Mouse (Mus musculus) kidney, embryonic 15.5 days (tissue): ENCODE measurements around the gene Slc25a45. TPM values are rescaled to one million over a fixed set of nuclear protein-coding genes. Genes with fewer than 3 reads are reported as not detected.
A peak's percentile ranks its signal among the peaks of the same experiment; 100 is the strongest.

ENCODE experiments used
- ATAC-seq: fragments of 200-750 bp; cut with Nextera tagmentation; replicated peaks from 2 replicates; pipeline ENCODE4 v1.8.0; 2017; ENCODE audit warnings: moderate TSS enrichment; ENCODE audit not compliant: low FRiP score
- H3K27ac ChIP-seq: fragments of 300-500 bp; sonication (generic); 2 replicates; pipeline ENCODE4 v1.5.1; 2015; ENCODE audit warnings: mild to moderate bottlenecking, inconsistent platforms
- H3K27me3 ChIP-seq: fragments of 300-500 bp; sonication (generic); 2 replicates; pipeline ENCODE4 v1.6.1; 2015; ENCODE audit warnings: inconsistent platforms
- H3K36me3 ChIP-seq: fragments of 300-500 bp; sonication (generic); 2 replicates; pipeline ENCODE4 v1.6.1; 2015; ENCODE audit warnings: inconsistent platforms
- H3K4me1 ChIP-seq: fragments of 300-500 bp; sonication (generic); 2 replicates; pipeline ENCODE4 v1.6.1; 2015; ENCODE audit warnings: inconsistent platforms
- H3K4me2 ChIP-seq: fragments of 300-500 bp; sonication (generic); 2 replicates; pipeline ENCODE4 v1.6.1; 2015; ENCODE audit warnings: moderate library complexity, mild to moderate bottlenecking, inconsistent platforms
- H3K4me3 ChIP-seq: fragments of 300-500 bp; sonication (generic); replicated peaks from 2 replicates; pipeline ENCODE4 v1.5.1; 2015; ENCODE audit warnings: mild to moderate bottlenecking, inconsistent platforms
- H3K9ac ChIP-seq: fragments of 300-500 bp; sonication (generic); 2 replicates; pipeline ENCODE4 v1.6.1; 2015; ENCODE audit warnings: mild to moderate bottlenecking, inconsistent platforms
- H3K9me3 ChIP-seq: fragments of 300-500 bp; sonication (generic); replicated peaks from 2 replicates; pipeline ENCODE4 v1.6.1; 2016; ENCODE audit warnings: inconsistent platforms
- WGBS: fragments of 180-500 bp; shearing (Covaris S2); methylation state at CpG from one replicate; pipeline ENCODE4 v1.1.7; 2015; ENCODE audit warnings: mixed read lengths; 5-methylcytosine and 5-hydroxymethylcytosine counted together
- polyA plus RNA-seq: library from polyadenylated mRNA; unstranded; fragments of >200 nt; fragmentation: Nextera tagmentation; extraction: Ambion mirVana; gene quantifications from 2 replicates; pipeline ENCODE4 v1.2.1, GENCODE M21; 2015

Slc25a45 gene
- polyA plus RNA-seq, 1 experiment from 2014 or later = 8.1 TPM

- no peak for ATAC-seq
Measured at GRCm38 (mm10) chr19:5928104-5928503, 50.5 kb downstream of the Slc25a45 start.

GRCm38 (mm10) chr19:5928546-5928945, 50.9 kb downstream of the Slc25a45 start:
- Histone ChIP-seq H3K4me1 (peaks cover 61% of the 10 kb centered on the region), H3K9me3 (no peaks in the 10 kb centered on the region), H3K27ac (peak overlapping the region; percentile 93), H3K9ac (no peak overlapping the region), H3K27me3 (peaks cover 4% of the 10 kb centered on the region; the same call in 1 of the 2 replicates), H3K4me3 (no peak overlapping the region), H3K4me2 (peak overlapping the region; percentile 29), H3K36me3 (no peaks in the 10 kb centered on the region)
- 56% methylated on average over 3 of the region's 3 CpGs for WGBS
- no peak for ATAC-seq

More at GRCm38 (mm10) chr19:5928104-5928503, 50.5 kb downstream of the Slc25a45 start:
- Histone ChIP-seq H3K27me3 (peaks cover 4% of the 10 kb centered on the region; the same call in 1 of the 2 replicates), H3K36me3 (no peaks in the 10 kb centered on the region), H3K9ac (no peak overlapping the region), H3K9me3 (no peaks in the 10 kb centered on the region), H3K4me2 (no peak overlapping the region; the same call in 1 of the 2 replicates), H3K27ac (peak overlapping the region; percentile 93; the same call in 1 of the 2 replicates), H3K4me1 (peaks cover 65% of the 10 kb centered on the region), H3K4me3 (no peak overlapping the region)
- whole genome bisulfite sequencing = 50% methylated on average over 6 of the region's 6 CpGs

GRCm38 (mm10) chr19:5929634-5930596, 52.3 kb downstream of the Slc25a45 start:
- Histone ChIP-seq H3K27me3 (peaks cover 4% of the 10 kb centered on the region; the same call in 1 of the 2 replicates), H3K4me3 (no peak overlapping the region), H3K9ac (no peak overlapping the region), H3K9me3 (no peaks in the 10 kb centered on the region), H3K27ac (peak overlapping the region; percentile 93), H3K36me3 (no peaks in the 10 kb centered on the region), H3K4me2 (peak overlapping the region; percentile 20), H3K4me1 (peaks cover 61% of the 10 kb centered on the region)
- 29% methylated on average over 14 of the region's 14 CpGs for WGBS
- ATAC-seq = peak; percentile 38

- no peak overlapping the region for H3K9ac ChIP-seq
- peaks cover 53% of the 10 kb centered on the region for H3K4me1 ChIP-seq
- 14% methylated on average over 3 of the region's 3 CpGs for WGBS
- H3K36me3 ChIP-seq = peaks cover 10% of the 10 kb centered on the region; the same call in 1 of the 2 replicates
- no peaks in the 10 kb centered on the region for H3K9me3 ChIP-seq
- no peak overlapping the region for H3K4me3 ChIP-seq
- peak; percentile 91 for ATAC-seq
- H3K27me3 ChIP-seq = no peaks in the 10 kb centered on the region
- 0 out of 2 replicates have a peak overlapping the region, but pooled peaks have one; percentile 17 for H3K4me2 ChIP-seq
- peak overlapping the region; percentile 75 for H3K27ac ChIP-seq
Measured at GRCm38 (mm10) chr19:5935266-5935665, 57.7 kb downstream of the Slc25a45 start.

Other genes starting within 250 kb of the Slc25a45 start
- gene Rela, start 240.3 kb upstream of the Slc25a45 start, polyA plus RNA-seq = 47.3 and 52.4 TPM in 2 replicates
- gene Sipa1, start 214.1 kb upstream of the Slc25a45 start, polyA plus RNA-seq = 30.8 and 39.8 TPM in 2 replicates
- 42.6 and 43.2 TPM in 2 replicates for gene Map3k11, start 189.1 kb upstream of the Slc25a45 start, polyA plus RNA-seq
- gene Pcnx3, start 188.9 kb upstream of the Slc25a45 start, polyA plus RNA-seq = 22.2 and 30.1 TPM in 2 replicates
- gene Kcnk7, start 173.4 kb upstream of the Slc25a45 start, polyA plus RNA-seq = 0.15 and 0.38 TPM in 2 replicates
- gene Ehbp1l1, start 151.5 kb upstream of the Slc25a45 start, polyA plus RNA-seq = 20.5 and 25.9 TPM in 2 replicates
- 89.0 and 91.4 TPM in 2 replicates for gene Fam89b, start 148.2 kb upstream of the Slc25a45 start, polyA plus RNA-seq
- gene Ltbp3, start 136.9 kb upstream of the Slc25a45 start, polyA plus RNA-seq = 18.5 and 18.8 TPM in 2 replicates
- gene Scyl1, start 106.4 kb upstream of the Slc25a45 start, polyA plus RNA-seq = 69.6 and 76.0 TPM in 2 replicates
- gene Frmd8, start 2.5 kb upstream of the Slc25a45 start, polyA plus RNA-seq = 40.2 and 43.1 TPM in 2 replicates
- 4.2 and 4.7 TPM in 2 replicates for gene Tigd3, start 16.3 kb downstream of the Slc25a45 start, polyA plus RNA-seq
- gene Dpf2, start 35.2 kb downstream of the Slc25a45 start, polyA plus RNA-seq = 166 and 178 TPM in 2 replicates
- 13.4 and 15.5 TPM in 2 replicates for gene Cdc42ep2, start 47.0 kb downstream of the Slc25a45 start, polyA plus RNA-seq
- 75.3 and 83.2 TPM in 2 replicates for gene Pola2, start 86.4 kb downstream of the Slc25a45 start, polyA plus RNA-seq
- not detected in 2 replicates for gene Slc22a20, start 108.3 kb downstream of the Slc25a45 start, polyA plus RNA-seq
- 8.4 and 11.1 TPM in 2 replicates for gene Capn1, start 138.1 kb downstream of the Slc25a45 start, polyA plus RNA-seq
- 35.6 and 38.5 TPM in 2 replicates for gene Syvn1, start 168.8 kb downstream of the Slc25a45 start, polyA plus RNA-seq
- 77.9 and 81.6 TPM in 2 replicates for gene Mrpl49, start 180.0 kb downstream of the Slc25a45 start, polyA plus RNA-seq
- gene Fau, start 180.0 kb downstream of the Slc25a45 start, polyA plus RNA-seq = 741 and 838 TPM in 2 replicates
- gene Znhit2, start 183.4 kb downstream of the Slc25a45 start, polyA plus RNA-seq = 33.0 and 33.2 TPM in 2 replicates
- gene Tm7sf2, start 190.6 kb downstream of the Slc25a45 start, polyA plus RNA-seq = 23.6 and 24.9 TPM in 2 replicates
- 70.3 and 78.5 TPM in 2 replicates for gene Vps51, start 199.4 kb downstream of the Slc25a45 start, polyA plus RNA-seq
- not detected in 2 replicates for gene Tmem262, start 202.2 kb downstream of the Slc25a45 start, polyA plus RNA-seq
- 1.6 and 2.0 TPM in 2 replicates for gene Gm28374, start 204.4 kb downstream of the Slc25a45 start, polyA plus RNA-seq
- 73.7 and 79.5 TPM in 2 replicates for gene Zfpl1, start 207.1 kb downstream of the Slc25a45 start, polyA plus RNA-seq
- gene Cdca5, start 207.2 kb downstream of the Slc25a45 start, polyA plus RNA-seq = 44.8 and 45.8 TPM in 2 replicates
- 0.34 and 0.55 TPM in 2 replicates for gene AC131692.1, start 216.6 kb downstream of the Slc25a45 start, polyA plus RNA-seq
- 0.51 and 0.54 TPM in 2 replicates for gene Naaladl1, start 228.0 kb downstream of the Slc25a45 start, polyA plus RNA-seq
- gene Sac3d1, start 240.8 kb downstream of the Slc25a45 start, polyA plus RNA-seq = 44.0 and 47.2 TPM in 2 replicates